Mouse (Mus musculus) liver, adult 2 months (tissue): ENCODE results near the gene Exoc3l. TPM values are rescaled to one million over a fixed set of nuclear protein-coding genes. Genes with fewer than 3 reads are reported as not detected.

Experiments
- DNase-seq: peaks from one replicate; pipeline ENCODE4 v3.0.0-alpha.2; 2011; ENCODE audit warnings: low read depth, low spot score; ENCODE audit errors: extremely low read depth
- H3K27ac ChIP-seq: fragments of 200-500 bp; replicated peaks from 2 replicates; pipeline ENCODE4 v1.5.1; 2012; ENCODE audit warnings: low read depth, mild to moderate bottlenecking, control low read depth, inconsistent platforms, low read length; ENCODE audit not compliant: insufficient read depth
- H3K27me3 ChIP-seq: fragments of 200-500 bp; 2 replicates; pipeline ENCODE4 v1.6.1; 2012; ENCODE audit warnings: mild to moderate bottlenecking, moderate library complexity, low read length, inconsistent platforms; ENCODE audit not compliant: control insufficient read depth, insufficient read depth
- H3K36me3 ChIP-seq: fragments of 200-500 bp; 2 replicates; pipeline ENCODE4 v1.6.1; 2012; ENCODE audit warnings: low read length, inconsistent platforms; ENCODE audit not compliant: control insufficient read depth, insufficient read depth
- H3K4me1 ChIP-seq: fragments of 200-500 bp; 2 replicates; pipeline ENCODE4 v1.6.1; 2011; ENCODE audit warnings: low read length; ENCODE audit not compliant: control insufficient read depth, insufficient read depth
- H3K4me3 ChIP-seq: fragments of 200-500 bp; 2 replicates; pipeline ENCODE4 v1.5.1; 2011; ENCODE audit warnings: low read depth, mild to moderate bottlenecking, control low read depth, low read length, moderate library complexity; ENCODE audit not compliant: insufficient read depth
- H3K79me2 ChIP-seq: fragments of 200-500 bp; 2 replicates; pipeline ENCODE4 v1.6.1; 2012; ENCODE audit warnings: inconsistent platforms, mild to moderate bottlenecking, low read length, moderate library complexity; ENCODE audit not compliant: control insufficient read depth, insufficient read depth
- H3K9ac ChIP-seq: fragments of 200-500 bp; 2 replicates; pipeline ENCODE4 v1.6.1; 2012; ENCODE audit warnings: low read depth, mild to moderate bottlenecking, control low read depth, inconsistent platforms, low read length
- CTCF ChIP-seq: fragments of 200-500 bp; IDR thresholded peaks from 2 replicates; pipeline ENCODE4 v1.5.1; 2011; ENCODE audit warnings: low read depth, low read length, control low read depth
- POLR2A ChIP-seq: fragments of 200-500 bp; IDR thresholded peaks from 2 replicates; pipeline ENCODE4 v1.6.1; 2011; ENCODE audit warnings: low read length, control low read depth; ENCODE audit not compliant: insufficient read depth; ENCODE audit errors: extremely low read depth
- WGBS: fragments of 180-500 bp; shearing (Covaris S2); methylation state at CpG from one replicate; pipeline ENCODE4 v1.1.7; 2018; 5-methylcytosine and 5-hydroxymethylcytosine counted together
- polyA plus RNA-seq: library from polyadenylated mRNA; depleted of rRNA; stranded (reverse); fragments of >200 nt; gene quantifications from 2 replicates; pipeline ENCODE4 v1.2.3, GENCODE M21; 2012
- total RNA-seq: library from RNA; depleted of rRNA; stranded (reverse); fragments of >200 nt; gene quantifications from 2 replicates; pipeline ENCODE4 v1.2.3, GENCODE M21; 2014

Exoc3l gene
- total and polyA plus RNA-seq, 2 experiments, result 3.6 to 9.3 TPM

- Histone ChIP-seq H3K4me1 (peaks cover 10% of the 10 kb centered on the region), H3K36me3 (peaks cover 14% of the 10 kb centered on the region), H3K27ac (no peak overlapping the region), H3K9ac (peak overlapping the region; percentile 91), H3K4me3 (peak overlapping the region; percentile 95), H3K79me2 (peaks cover 11% of the 10 kb centered on the region), H3K27me3 (no peaks in the 10 kb centered on the region)
- DNase-seq, result no peak
- WGBS, result 40% methylated on average over 18 of the region's 18 CpGs
- no peak for TF ChIP-seq CTCF
- TF ChIP-seq POLR2A, result no peak
These were observed 2.7 kb upstream of the Exoc3l start for GRCm38 (mm10) chr8:105298351-105299252.

- TF ChIP-seq CTCF (no peak), POLR2A (0 out of 2 replicates have a peak, but pooled peaks have one; percentile 52)
- peak; percentile 84 for DNase-seq
- peak within 1 kb of the TSS; percentile 44 for H3K27ac ChIP-seq
- peak within 1 kb of the TSS; percentile 95 for H3K4me3 ChIP-seq
- under 1% methylated on average over 58 of the region's 58 CpGs for WGBS
- H3K79me2 ChIP-seq, result peaks cover 11% of the 10 kb centered on the region
- peaks cover 10% of the 10 kb centered on the region for H3K4me1 ChIP-seq
- H3K9ac ChIP-seq, result peak within 1 kb of the TSS; percentile 91
- H3K36me3 ChIP-seq, result peaks cover 10% of the 10 kb centered on the region
- H3K27me3 ChIP-seq, result no peaks in the 10 kb centered on the region
These were observed 1.8 kb upstream of the Exoc3l start, which contains the start of gene E2f4 for GRCm38 (mm10) chr8:105297511-105298192. E2f4 (plus strand) TSS chr8:105297663.

- no peaks in the 10 kb centered on the region for H3K27me3 ChIP-seq
- TF ChIP-seq CTCF, result no peak
- TF ChIP-seq POLR2A, result no peak
- DNase-seq, result no peak
- H3K79me2 ChIP-seq, result peaks cover 11% of the 10 kb centered on the region
- peak overlapping the region; percentile 69 for H3K9ac ChIP-seq
- peaks cover 12% of the 10 kb centered on the region for H3K4me1 ChIP-seq
- peak overlapping the region; percentile 66 for H3K27ac ChIP-seq
- peak overlapping the region; percentile 42 for H3K4me3 ChIP-seq
- peaks cover 2% of the 10 kb centered on the region; the same call in 1 of the 2 replicates for H3K36me3 ChIP-seq
- WGBS, result 72% methylated on average over 11 of the region's 11 CpGs
These were observed 645 bp downstream of the Exoc3l start for GRCm38 (mm10) chr8:105295256-105295655.

- WGBS, result 60% methylated on average over 9 of the region's 9 CpGs
- Histone ChIP-seq H3K9ac (peak overlapping the region; percentile 69), H3K27ac (peak overlapping the region; percentile 66; the same call in 1 of the 2 replicates), H3K4me1 (peaks cover 16% of the 10 kb centered on the region), H3K79me2 (peaks cover 11% of the 10 kb centered on the region), H3K4me3 (peak overlapping the region; percentile 42), H3K36me3 (peaks cover 2% of the 10 kb centered on the region; the same call in 1 of the 2 replicates), H3K27me3 (no peaks in the 10 kb centered on the region)
- no peak for DNase-seq
- TF ChIP-seq CTCF, result no peak
- no peak for TF ChIP-seq POLR2A
These were observed 1.1 kb downstream of the Exoc3l start for GRCm38 (mm10) chr8:105294776-105295175.

GRCm38 (mm10) chr8:105293405-105293804 is 2.5 kb downstream of the Exoc3l start:
- Histone ChIP-seq H3K27ac (0 out of 2 replicates have a peak overlapping the region, but pooled peaks have one; percentile 1), H3K36me3 (no peaks in the 10 kb centered on the region), H3K79me2 (peaks cover 9% of the 10 kb centered on the region), H3K9ac (0 out of 2 replicates have a peak overlapping the region, but pooled peaks have one; percentile 6), H3K4me3 (peak overlapping the region; percentile 3; the same call in 1 of the 2 replicates), H3K27me3 (no peaks in the 10 kb centered on the region), H3K4me1 (peaks cover 11% of the 10 kb centered on the region)
- 67% methylated on average over 19 of the region's 19 CpGs for WGBS
- no peak for DNase-seq
- TF ChIP-seq POLR2A, result no peak
- no peak for TF ChIP-seq CTCF
